Mouse (Mus musculus): ENCODE data around the gene Rab4b.

The Rab4b gene

GRCm38 (mm10) chr7:27178324-27179216 is at the start of gene Rab4b:
Gene Rab4b (minus strand): TSS chr7:27178896.
- peak; percentile 99 for DNase-seq

- peak; percentile 94 for DNase-seq
Observed at GRCm38 (mm10) chr7:27228281-27228821, 49.7 kb upstream of the Rab4b start, which contains the start of gene Itpkc. Gene Itpkc (minus strand): TSS chr7:27228661.

- peak; percentile 22 for DNase-seq
Observed at GRCm38 (mm10) chr7:27227676-27228075, 49.0 kb upstream of the Rab4b start.

GRCm38 (mm10) chr7:27227276-27227675 is 48.6 kb upstream of the Rab4b start:
- no peak for DNase-seq

GRCm38 (mm10) chr7:27224877-27225575 is 46.3 kb upstream of the Rab4b start:
- DNase-seq = no peak

GRCm38 (mm10) chr7:27222538-27222937 is 43.8 kb upstream of the Rab4b start:
- no peak for DNase-seq

- DNase-seq = no peak
Observed at GRCm38 (mm10) chr7:27221939-27222338, 43.2 kb upstream of the Rab4b start.

- DNase-seq = peak; percentile 29
Observed at GRCm38 (mm10) chr7:27219937-27220336, 41.2 kb upstream of the Rab4b start.

GRCm38 (mm10) chr7:27218586-27218985 is 39.9 kb upstream of the Rab4b start:
- DNase-seq = no peak

GRCm38 (mm10) chr7:27212626-27213025 is 33.9 kb upstream of the Rab4b start:
- DNase-seq = no peak

GRCm38 (mm10) chr7:27203730-27204449 is 25.2 kb upstream of the Rab4b start:
- DNase-seq = no peak

- no peak for DNase-seq
Observed at GRCm38 (mm10) chr7:27198779-27199178, 20.1 kb upstream of the Rab4b start.

- DNase-seq = no peak
Observed at GRCm38 (mm10) chr7:27198355-27198754, 19.7 kb upstream of the Rab4b start.

GRCm38 (mm10) chr7:27197634-27198033 is 18.9 kb upstream of the Rab4b start:
- no peak for DNase-seq

- no peak for DNase-seq
Observed at GRCm38 (mm10) chr7:27197136-27197535, 18.4 kb upstream of the Rab4b start.

GRCm38 (mm10) chr7:27195681-27196611 is 17.2 kb upstream of the Rab4b start, which contains the start of the genes BC024978 and Snrpa:
Gene BC024978 (plus strand): TSS chr7:27195781.
Gene Snrpa (minus strand): TSS chr7:27196271.
- DNase-seq = peak; percentile 94

GRCm38 (mm10) chr7:27193731-27194130 is 15.0 kb upstream of the Rab4b start:
- no peak for DNase-seq

GRCm38 (mm10) chr7:27192434-27192833 is 13.7 kb upstream of the Rab4b start:
- DNase-seq = no peak

- DNase-seq = no peak
Observed at GRCm38 (mm10) chr7:27189271-27189931, 10.7 kb upstream of the Rab4b start.

GRCm38 (mm10) chr7:27185986-27186385 is 7.3 kb upstream of the Rab4b start:
- no peak for DNase-seq

GRCm38 (mm10) chr7:27184964-27185363 is 6.3 kb upstream of the Rab4b start:
- peak; percentile 66 for DNase-seq

Data from liver (tissue).